Mouse (Mus musculus) limb, embryonic 11.5 days (tissue): Measurements from ENCODE around the gene Rassf5. TPM values are rescaled to one million over a fixed set of nuclear protein-coding genes. Genes with fewer than 3 reads are reported as not detected.

Experiments used
- ATAC-seq: fragments of 200-750 bp; cut with Nextera tagmentation; 2 replicates; pipeline ENCODE4 v1.8.0; 2017; ENCODE audit warnings: low read depth; ENCODE audit not compliant: insufficient number of reproducible peaks, low FRiP score, low TSS enrichment
- DNase-seq: peaks from one replicate; pipeline ENCODE4 v3.0.0-alpha.2; 2015; ENCODE audit warnings: low spot score
- H3K27ac ChIP-seq: fragments of 300-500 bp; sonication (generic); replicated peaks from 2 replicates; pipeline ENCODE4 v1.5.1; 2014; ENCODE audit warnings: low read depth, mild to moderate bottlenecking, low read length
- H3K27me3 ChIP-seq: fragments of 300-500 bp; sonication (generic); 2 replicates; pipeline ENCODE4 v1.6.1; 2014; ENCODE audit warnings: mild to moderate bottlenecking, low read length, mixed read lengths; ENCODE audit not compliant: control insufficient read depth, insufficient read depth
- H3K36me3 ChIP-seq: fragments of 300-500 bp; sonication (generic); 2 replicates; pipeline ENCODE4 v1.6.1; 2014; ENCODE audit warnings: mild to moderate bottlenecking, low read length, moderate library complexity, mixed read lengths; ENCODE audit not compliant: control insufficient read depth, insufficient read depth
- H3K4me1 ChIP-seq: fragments of 300-500 bp; sonication (generic); 2 replicates; pipeline ENCODE4 v1.6.1; 2014; ENCODE audit warnings: low read length, mixed read lengths; ENCODE audit not compliant: control insufficient read depth, insufficient read depth
- H3K4me2 ChIP-seq: fragments of 300-500 bp; sonication (generic); 2 replicates; pipeline ENCODE4 v1.6.1; 2014; ENCODE audit warnings: low read depth, mild to moderate bottlenecking, moderate library complexity; ENCODE audit not compliant: severe bottlenecking
- H3K4me3 ChIP-seq: fragments of 300-500 bp; sonication (generic); 2 replicates; pipeline ENCODE4 v1.5.1; 2014; ENCODE audit warnings: low read depth, low read length
- H3K9ac ChIP-seq: fragments of 300-500 bp; sonication (generic); 2 replicates; pipeline ENCODE4 v1.6.1; 2014; ENCODE audit warnings: mild to moderate bottlenecking, low read length
- H3K9me3 ChIP-seq: fragments of 300-500 bp; sonication (generic); 2 replicates; pipeline ENCODE4 v1.6.1; 2016; ENCODE audit warnings: low read length; ENCODE audit not compliant: control insufficient read depth
- WGBS: fragments of 180-500 bp; shearing (Covaris S2); extraction: QIAGEN DNeasy Blood & Tissue Kit; methylation state at CpG from one replicate; pipeline ENCODE4 v1.1.7; 2014; 5-methylcytosine and 5-hydroxymethylcytosine counted together
- polyA plus RNA-seq: library from polyadenylated mRNA; unstranded; fragments of >200 nt; fragmentation: Nextera tagmentation; extraction: Ambion mirVana; gene quantifications from 2 replicates; pipeline ENCODE4 v1.2.1, GENCODE M21; 2014

Gene Rassf5
- polyA plus RNA-seq, 1 experiment from 2014 or later, result 1.2 TPM

DNA sequence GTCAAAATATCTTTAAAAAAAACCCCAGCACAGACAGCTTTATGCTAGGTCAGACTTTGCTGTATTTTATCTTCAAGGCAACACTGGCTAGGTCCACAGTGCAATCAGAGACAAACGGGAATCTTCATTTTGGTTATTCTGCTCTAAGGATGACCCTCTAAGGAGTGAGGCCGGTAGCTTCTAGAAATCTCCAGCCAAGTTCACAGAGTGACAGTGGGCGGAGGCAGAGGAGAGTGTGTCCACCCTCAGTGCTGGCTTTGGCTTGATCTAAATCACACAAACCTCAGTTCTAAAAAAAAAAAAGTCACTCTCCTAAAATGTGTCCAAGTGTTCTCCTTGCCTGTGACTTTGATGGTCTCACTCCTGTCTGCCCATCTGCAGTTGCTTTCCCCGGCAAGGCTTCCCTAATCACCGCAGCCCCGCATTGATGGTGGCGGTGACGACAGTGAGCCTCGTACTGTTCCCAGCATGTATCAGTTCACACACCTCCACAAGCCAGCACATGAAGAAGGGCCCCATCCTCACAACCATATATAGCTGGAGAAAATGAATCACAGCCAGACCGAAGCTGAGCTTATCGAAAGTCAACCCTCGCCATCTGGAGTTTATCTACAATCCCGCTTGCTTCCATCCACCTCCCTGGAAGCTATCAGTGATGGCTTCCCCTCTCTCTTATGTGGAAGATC, 59.1 kb downstream of the Rassf5 start:
- no peak overlapping the region for H3K27ac ChIP-seq
- H3K36me3 ChIP-seq, result no peaks in the 10 kb centered on the region
- no peaks in the 10 kb centered on the region for H3K27me3 ChIP-seq
- no peak overlapping the region for H3K9ac ChIP-seq
- ATAC-seq (no peak), DNase-seq (no peak)
- H3K9me3 ChIP-seq, result no peaks in the 10 kb centered on the region
- no peaks in the 10 kb centered on the region for H3K4me1 ChIP-seq
- 70% methylated on average over 13 of the region's 13 CpGs for WGBS
- H3K4me3 ChIP-seq, result no peak overlapping the region
- H3K4me2 ChIP-seq, result no peak overlapping the region

- H3K27me3 ChIP-seq, result no peaks in the 10 kb centered on the region
- no peak for DNase-seq
- no peak overlapping the region for H3K9ac ChIP-seq
- WGBS, result 78% methylated on average over 8 of the region's 8 CpGs
- H3K4me3 ChIP-seq, result no peak overlapping the region
- H3K27ac ChIP-seq, result no peak overlapping the region
- no peaks in the 10 kb centered on the region for H3K9me3 ChIP-seq
- H3K4me2 ChIP-seq, result no peak overlapping the region
- no peak for ATAC-seq
- H3K36me3 ChIP-seq, result no peaks in the 10 kb centered on the region
- H3K4me1 ChIP-seq, result no peaks in the 10 kb centered on the region
These were observed 60.0 kb downstream of the Rassf5 start for GRCm38 (mm10) chr1:131184956-131185660.

- WGBS, result 82% methylated on average over 9 of the region's 9 CpGs
- H3K9ac ChIP-seq, result no peak overlapping the region
- no peaks in the 10 kb centered on the region for H3K4me1 ChIP-seq
- no peak overlapping the region for H3K4me2 ChIP-seq
- DNase-seq (no peak), ATAC-seq (no peak)
- no peak overlapping the region for H3K4me3 ChIP-seq
- H3K27ac ChIP-seq, result no peak overlapping the region
- H3K27me3 ChIP-seq, result no peaks in the 10 kb centered on the region
- H3K36me3 ChIP-seq, result no peaks in the 10 kb centered on the region; the same call in 1 of the 2 replicates
- H3K9me3 ChIP-seq, result no peaks in the 10 kb centered on the region
These were observed 60.7 kb downstream of the Rassf5 start for GRCm38 (mm10) chr1:131184253-131184955.

GRCm38 (mm10) chr1:131183201-131183600, 61.9 kb downstream of the Rassf5 start:
- H3K27ac ChIP-seq, result no peak overlapping the region
- no peak overlapping the region for H3K4me2 ChIP-seq
- H3K36me3 ChIP-seq, result no peaks in the 10 kb centered on the region; the same call in 1 of the 2 replicates
- H3K9me3 ChIP-seq, result no peaks in the 10 kb centered on the region
- no peak overlapping the region for H3K9ac ChIP-seq
- no peaks in the 10 kb centered on the region; the same call in 1 of the 2 replicates for H3K4me1 ChIP-seq
- no peak overlapping the region for H3K4me3 ChIP-seq
- ATAC-seq (no peak), DNase-seq (no peak)
- WGBS, result 86% methylated on average over 7 of the region's 7 CpGs
- H3K27me3 ChIP-seq, result no peaks in the 10 kb centered on the region

GRCm38 (mm10) chr1:131181642-131182527, 63.2 kb downstream of the Rassf5 start:
- ATAC-seq, result 0 out of 2 replicates have a peak, but pooled peaks have one; percentile 21

DNA sequence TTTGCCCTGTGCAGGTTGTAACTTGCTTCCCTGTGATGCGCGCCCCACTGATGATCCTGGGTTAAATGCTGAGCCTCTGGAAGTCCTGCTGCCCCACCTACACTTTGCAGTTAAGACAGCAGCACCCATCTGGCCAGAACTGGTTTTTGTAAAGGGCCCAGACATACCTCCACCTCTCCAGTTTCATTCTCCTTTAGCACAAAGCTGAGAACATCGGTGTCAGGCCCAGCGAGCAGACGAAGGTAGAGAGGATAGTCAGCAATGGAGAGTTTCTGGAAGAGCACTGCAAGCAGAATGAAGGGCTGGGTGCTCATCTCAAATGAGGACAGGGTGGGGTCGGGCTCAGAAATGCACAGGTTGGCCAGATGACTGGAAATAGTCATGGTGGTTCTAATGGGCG, 64.7 kb downstream of the Rassf5 start:
- Histone ChIP-seq H3K36me3 (peaks cover 7% of the 10 kb centered on the region; the same call in 1 of the 2 replicates), H3K4me2 (no peak overlapping the region), H3K9me3 (no peaks in the 10 kb centered on the region), H3K27ac (no peak overlapping the region), H3K4me1 (no peaks in the 10 kb centered on the region; the same call in 1 of the 2 replicates), H3K4me3 (no peak overlapping the region), H3K27me3 (no peaks in the 10 kb centered on the region), H3K9ac (no peak overlapping the region)
- ATAC-seq, result no peak
- no peak for DNase-seq
- WGBS, result 95% methylated on average over 7 of the region's 7 CpGs

More at GRCm38 (mm10) chr1:131181642-131182527, 63.2 kb downstream of the Rassf5 start:
- no peaks in the 10 kb centered on the region; the same call in 1 of the 2 replicates for H3K4me1 ChIP-seq
- WGBS, result 68% methylated on average over 9 of the region's 9 CpGs
- H3K4me3 ChIP-seq, result no peak overlapping the region
- peaks cover 1% of the 10 kb centered on the region; the same call in 1 of the 2 replicates for H3K36me3 ChIP-seq
- peak; percentile 81 for DNase-seq
- no peaks in the 10 kb centered on the region for H3K27me3 ChIP-seq
- H3K4me2 ChIP-seq, result no peak overlapping the region
- no peaks in the 10 kb centered on the region for H3K9me3 ChIP-seq
- H3K9ac ChIP-seq, result no peak overlapping the region
- no peak overlapping the region for H3K27ac ChIP-seq

DNA sequence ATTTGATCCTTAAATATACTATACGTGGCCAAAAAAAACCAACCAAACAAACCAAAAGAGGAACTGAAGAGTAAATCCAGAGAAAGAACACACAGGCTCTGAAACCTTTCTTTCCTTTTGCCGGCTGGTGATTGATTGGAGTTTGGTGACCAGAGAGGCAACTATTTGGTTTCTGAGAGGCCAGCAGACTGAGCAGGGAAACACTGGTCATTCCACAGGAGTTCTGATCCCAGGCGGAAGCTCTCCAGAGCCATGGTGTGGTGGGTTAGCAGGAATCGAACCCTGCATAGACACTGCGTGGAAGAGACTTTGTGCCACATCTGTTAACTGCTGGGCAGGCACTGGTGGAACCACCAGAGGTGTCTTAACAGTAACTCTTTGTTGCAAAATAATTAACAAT, 67.0 kb downstream of the Rassf5 start:
- Histone ChIP-seq H3K4me2 (no peak overlapping the region), H3K36me3 (peaks cover 17% of the 10 kb centered on the region)
- no peak for ATAC-seq

More for the DNA sequence above, 67.0 kb downstream of the Rassf5 start:
- WGBS, result 89% methylated on average over 5 of the region's 5 CpGs
- H3K9me3 ChIP-seq, result no peaks in the 10 kb centered on the region
- H3K4me1 ChIP-seq, result no peaks in the 10 kb centered on the region; the same call in 1 of the 2 replicates
- H3K27ac ChIP-seq, result no peak overlapping the region
- no peak for DNase-seq
- no peak overlapping the region for H3K4me3 ChIP-seq
- H3K9ac ChIP-seq, result no peak overlapping the region
- no peaks in the 10 kb centered on the region for H3K27me3 ChIP-seq
